Mouse (Mus musculus): Measurements from ENCODE around the gene Slc18a2.

Slc18a2 gene

GRCm38 (mm10) chr19:59280841-59281240 is 20.1 kb downstream of the Slc18a2 start:
- DNase-seq, result no peak

- no peak for DNase-seq
These were observed 21.3 kb downstream of the Slc18a2 start for GRCm38 (mm10) chr19:59282001-59282400.

- no peak for DNase-seq
These were observed 28.3 kb downstream of the Slc18a2 start for GRCm38 (mm10) chr19:59289042-59289441.

- no peak for DNase-seq
These were observed 29.1 kb downstream of the Slc18a2 start for GRCm38 (mm10) chr19:59289811-59290210.

GRCm38 (mm10) chr19:59292183-59292839 is 31.6 kb downstream of the Slc18a2 start:
- DNase-seq, result no peak

GRCm38 (mm10) chr19:59315308-59315707 is 54.6 kb downstream of the Slc18a2 start:
- DNase-seq, result no peak

- DNase-seq, result peak; percentile 60
These were observed 55.9 kb downstream of the Slc18a2 start for GRCm38 (mm10) chr19:59316571-59316970.

GRCm38 (mm10) chr19:59321990-59322389 is 61.3 kb downstream of the Slc18a2 start, which contains the start of gene Rps12-ps3:
Gene Rps12-ps3, plus strand, starts transcription at chr19:59322290.
- DNase-seq, result no peak

GRCm38 (mm10) chr19:59330816-59331225 is 70.1 kb downstream of the Slc18a2 start:
- no peak for DNase-seq

- no peak for DNase-seq
These were observed 76.0 kb downstream of the Slc18a2 start for GRCm38 (mm10) chr19:59336655-59337054.

- no peak for DNase-seq
These were observed 77.4 kb downstream of the Slc18a2 start for GRCm38 (mm10) chr19:59337872-59338681.

GRCm38 (mm10) chr19:59339908-59340307 is 79.2 kb downstream of the Slc18a2 start:
- DNase-seq, result no peak

- no peak for DNase-seq
These were observed 82.3 kb downstream of the Slc18a2 start for GRCm38 (mm10) chr19:59342964-59343363.

GRCm38 (mm10) chr19:59344304-59344711 is 83.6 kb downstream of the Slc18a2 start:
- peak; percentile 63 for DNase-seq

GRCm38 (mm10) chr19:59345081-59345657 is 84.5 kb downstream of the Slc18a2 start:
- DNase-seq, result peak; percentile 78

All from thymus, postnatal 4 days (tissue).